Mouse (Mus musculus): ENCODE measurements around the gene Oxsr1. TPM values are rescaled to one million over a fixed set of nuclear protein-coding genes. Genes with fewer than 3 reads are reported as not detected.
A peak's percentile ranks its signal among the peaks of the same experiment; 100 is the strongest.
"Not testable (repeated sequence)": the region's sequence is repeated elsewhere in the genome, so short reads cannot be mapped to it uniquely, and the experiment has no call there.

The Oxsr1 gene
- total RNA-seq, 2 experiments from 2014 or later: 30.2 to 31.7 TPM

DNA sequence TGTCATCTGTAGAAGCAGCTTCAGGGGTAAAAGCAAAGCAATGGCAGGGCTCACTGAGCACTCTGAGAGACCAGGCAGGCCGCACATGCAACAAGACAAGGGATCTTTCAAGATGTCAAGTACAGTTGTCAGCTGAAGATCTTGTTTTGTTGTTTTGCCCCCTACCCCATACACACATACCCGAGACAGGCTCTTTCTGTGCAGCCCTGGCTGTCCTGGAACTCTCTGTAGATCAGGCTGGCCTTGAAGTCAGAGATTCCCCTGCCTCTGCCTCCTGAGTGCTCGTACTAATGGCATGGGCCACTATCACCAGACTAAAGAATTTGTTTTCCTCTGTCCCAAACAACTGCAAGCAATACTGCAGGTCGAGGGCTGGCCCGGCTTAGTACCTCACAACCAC is 44.2 kb downstream of the Oxsr1 start:
- DNase-seq (ENCODE audit: low spot score in 2 of 2): no peak

DNA sequence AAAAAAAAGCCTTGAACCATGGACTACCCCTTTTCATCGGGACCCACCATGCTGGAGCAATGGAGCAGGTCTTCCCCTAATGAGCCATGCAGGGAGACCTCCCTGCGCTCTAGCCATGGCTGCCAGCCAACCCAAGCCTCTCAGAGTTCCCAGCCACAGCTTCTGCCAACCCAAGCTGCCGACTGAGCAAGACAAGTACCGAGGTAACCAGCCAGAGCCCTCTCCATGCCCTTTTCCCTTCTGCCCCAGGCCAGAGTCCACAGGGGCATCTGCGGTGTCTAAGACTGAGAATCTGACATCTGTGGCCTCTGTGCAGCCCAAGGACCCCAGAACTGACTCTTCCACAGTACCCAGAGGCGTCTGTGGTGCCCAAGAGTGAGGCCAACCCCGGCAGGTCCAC is 45.9 kb downstream of the Oxsr1 start:
- peak; percentile 9 to 25 for DNase-seq (ENCODE audit: low spot score in 2 of 2)

DNA sequence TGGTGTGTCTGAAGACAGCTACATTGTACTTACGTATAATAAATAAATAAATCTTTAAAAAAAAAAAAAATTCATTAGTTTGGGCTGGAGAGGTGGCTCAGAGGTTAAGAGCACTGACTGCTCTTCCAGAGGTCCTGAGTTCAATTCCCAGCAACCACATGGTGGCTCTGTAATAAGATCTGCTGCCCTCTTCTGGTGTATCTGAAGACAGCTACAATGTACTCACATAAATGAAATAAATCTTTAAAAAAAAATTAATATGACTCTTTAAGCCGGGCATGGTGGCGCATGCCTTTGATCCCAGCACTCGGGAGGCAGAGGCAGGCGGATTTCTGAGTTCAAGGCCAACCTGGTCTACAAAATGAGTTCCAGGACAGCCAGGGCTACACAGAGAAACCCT is 47.4 kb downstream of the Oxsr1 start:
- not testable (repeated sequence) for DNase-seq (ENCODE audit: low spot score in 2 of 2)

GRCm38 (mm10) chr9:119271496-119271895 is 50.7 kb downstream of the Oxsr1 start:
- DNase-seq (ENCODE audit: low spot score in 2 of 2): no peak

DNA sequence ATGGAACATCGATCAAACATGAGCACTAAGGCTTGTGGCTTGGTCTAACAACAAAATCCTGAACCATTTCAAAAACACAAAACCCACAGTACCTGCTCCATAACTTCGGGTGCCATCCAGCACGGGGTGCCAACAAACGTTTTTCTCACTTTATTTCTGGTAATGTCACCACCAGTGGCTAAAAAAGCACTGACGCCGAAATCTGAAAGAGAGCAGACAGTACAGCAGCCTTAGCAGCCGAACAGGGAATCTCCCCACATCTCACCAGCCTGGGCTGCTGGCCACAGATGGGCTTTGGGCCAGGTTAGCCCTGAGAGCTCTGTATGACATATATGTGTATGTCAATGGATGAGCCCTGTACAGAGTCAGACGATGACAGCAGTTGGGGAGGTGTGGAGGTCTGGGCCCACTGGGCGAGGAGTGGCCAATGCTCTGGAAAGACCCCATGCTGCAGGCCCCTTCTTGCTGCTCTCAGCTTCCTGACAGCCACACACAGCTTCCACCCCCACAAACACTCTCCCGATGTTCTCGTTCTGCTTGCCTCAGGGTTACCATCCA is 53.6 kb downstream of the Oxsr1 start:
- no peak for DNase-seq (ENCODE audit: low spot score in 2 of 2)

DNA sequence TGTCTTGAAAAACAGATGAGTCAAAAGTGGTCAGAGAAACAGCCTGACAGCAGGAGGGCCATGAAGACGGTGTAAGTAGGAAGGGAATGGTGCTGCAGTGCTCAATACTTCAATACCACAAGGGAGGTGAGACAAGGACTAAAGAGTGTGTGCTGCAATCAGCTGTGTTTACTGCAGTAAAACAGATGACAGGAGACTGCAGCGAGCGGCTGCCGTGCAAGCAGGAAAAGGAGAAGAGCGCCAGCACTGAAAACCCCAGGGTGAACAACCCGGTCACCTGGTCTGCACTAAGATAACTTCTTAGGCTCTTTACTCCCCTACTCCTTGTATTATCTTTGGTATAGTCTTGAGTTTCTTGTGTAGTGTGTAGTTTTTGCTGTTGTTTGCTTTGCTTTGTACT is 54.1 kb downstream of the Oxsr1 start:
- DNase-seq (ENCODE audit: low spot score in 2 of 2): no peak

DNA sequence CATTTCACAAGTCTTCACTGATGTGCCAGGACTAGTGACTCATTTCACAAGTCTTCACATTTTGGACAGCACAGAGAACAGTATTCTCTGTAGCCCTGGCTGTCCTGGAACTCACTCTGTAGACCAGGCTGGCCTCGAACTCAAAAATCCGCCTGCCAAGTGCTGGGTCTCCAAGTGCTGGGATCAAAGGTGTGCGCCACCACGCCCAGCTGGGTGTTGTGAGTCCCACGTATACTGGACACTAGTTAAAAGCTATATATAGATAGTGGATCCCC is 56.2 kb downstream of the Oxsr1 start:
- DNase-seq (ENCODE audit: low spot score in 2 of 2): not testable (repeated sequence)

DNA sequence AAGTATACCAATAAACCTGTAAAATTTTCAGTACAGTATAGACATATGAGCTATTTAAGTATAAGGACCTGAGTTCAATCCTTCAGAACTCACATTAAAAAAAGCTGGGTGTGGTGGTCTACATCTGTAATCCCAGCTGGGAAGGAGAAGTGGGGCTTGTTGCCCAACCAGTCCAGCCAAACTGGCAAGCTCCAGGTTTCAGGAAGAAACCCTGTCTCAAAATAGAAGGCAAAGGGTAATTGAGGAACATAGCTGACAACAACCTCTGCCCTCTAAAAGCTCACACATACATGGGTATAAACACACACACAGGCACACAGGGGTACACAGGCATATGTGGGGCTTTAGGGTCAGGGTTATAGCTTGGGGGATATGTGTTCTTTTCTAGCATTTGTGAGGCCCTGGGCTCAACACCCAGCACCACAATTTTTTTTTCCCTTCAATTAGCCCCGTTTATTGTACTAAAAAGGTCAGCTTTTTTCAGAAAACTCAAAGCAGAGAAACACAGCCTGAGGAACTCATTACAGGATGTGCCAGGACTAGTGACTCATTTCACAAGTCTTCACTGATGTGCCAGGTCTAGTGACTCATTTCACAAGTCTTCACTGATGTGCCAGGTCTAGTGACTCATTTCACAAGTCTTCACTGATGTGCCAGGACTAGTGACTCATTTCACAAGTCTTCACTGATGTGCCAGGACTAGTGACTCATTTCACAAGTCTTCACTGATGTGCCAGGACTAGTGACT is 56.7 kb downstream of the Oxsr1 start:
- DNase-seq (ENCODE audit: low spot score in 2 of 2): not testable (repeated sequence)

- DNase-seq (ENCODE audit: low spot score in 2 of 2): no peak
Measured at GRCm38 (mm10) chr9:119263067-119263466, 59.2 kb downstream of the Oxsr1 start.

- no peak for DNase-seq (ENCODE audit: low spot score in 2 of 2)
Measured at GRCm38 (mm10) chr9:119260825-119261224, 61.4 kb downstream of the Oxsr1 start.

DNA sequence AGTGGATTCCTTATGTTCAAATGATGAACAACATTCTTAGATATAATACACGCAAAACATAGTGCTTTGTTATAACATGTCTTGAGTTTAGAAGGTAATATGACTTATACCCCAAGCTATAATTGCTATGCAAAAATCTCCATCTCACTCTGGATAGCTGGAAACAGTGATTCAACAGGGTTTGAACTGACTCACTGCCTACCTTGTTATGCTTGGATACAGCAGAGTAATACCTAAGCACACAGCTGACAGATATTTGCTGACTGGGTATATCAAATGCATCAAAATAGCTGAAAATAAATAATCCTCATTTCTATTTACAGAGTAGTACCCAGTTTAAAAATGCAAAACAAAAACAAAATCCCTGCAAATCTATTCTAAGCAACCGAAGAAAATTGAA is 63.4 kb downstream of the Oxsr1 start:
- DNase-seq (ENCODE audit: low spot score in 2 of 2): no peak

GRCm38 (mm10) chr9:119258128-119258527 is 64.1 kb downstream of the Oxsr1 start:
- no peak for DNase-seq (ENCODE audit: low spot score in 2 of 2)

- DNase-seq (ENCODE audit: low spot score in 2 of 2): no peak
Measured at GRCm38 (mm10) chr9:119256161-119256560, 66.1 kb downstream of the Oxsr1 start.

DNA sequence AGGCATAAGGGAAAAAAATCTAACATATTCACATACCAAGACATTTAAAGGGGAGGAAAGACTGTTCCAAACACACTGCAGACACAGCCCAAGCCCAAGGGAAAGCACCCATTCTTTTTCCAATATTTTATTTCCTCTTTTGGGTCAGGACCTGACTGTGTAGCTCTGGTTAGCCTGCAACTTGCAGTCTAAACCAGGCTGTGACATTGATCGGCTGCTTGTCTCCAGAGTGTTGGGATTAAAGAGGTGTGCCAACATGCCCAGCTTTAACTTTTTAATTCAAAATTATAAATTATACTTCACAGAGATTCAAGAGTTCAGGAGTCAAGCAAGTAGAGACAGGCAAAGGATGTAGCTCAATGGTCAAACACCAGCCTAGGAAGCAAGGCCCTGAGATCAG is 67.1 kb downstream of the Oxsr1 start:
- no peak for DNase-seq (ENCODE audit: low spot score in 2 of 2)

DNA sequence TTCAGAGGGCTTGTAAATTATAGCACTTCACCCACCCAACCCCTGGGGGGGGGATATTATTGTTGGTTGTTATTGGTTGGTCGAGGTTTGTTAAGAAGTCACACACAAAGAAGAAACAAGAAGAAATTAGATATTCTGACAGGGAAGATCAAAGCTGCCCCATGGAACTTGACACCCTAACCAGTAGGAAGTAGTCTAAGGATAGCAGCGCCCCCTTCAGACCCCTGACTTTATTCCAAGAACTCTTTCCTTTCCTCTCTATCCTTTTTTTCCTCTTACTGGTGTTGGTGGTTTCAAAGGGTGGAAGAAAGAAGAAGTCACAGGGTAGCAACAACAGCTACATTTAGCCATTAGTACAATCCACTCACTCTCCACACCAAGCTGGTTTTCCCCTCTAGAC is 68.0 kb downstream of the Oxsr1 start:
- DNase-seq (ENCODE audit: low spot score in 2 of 2): no peak

DNA sequence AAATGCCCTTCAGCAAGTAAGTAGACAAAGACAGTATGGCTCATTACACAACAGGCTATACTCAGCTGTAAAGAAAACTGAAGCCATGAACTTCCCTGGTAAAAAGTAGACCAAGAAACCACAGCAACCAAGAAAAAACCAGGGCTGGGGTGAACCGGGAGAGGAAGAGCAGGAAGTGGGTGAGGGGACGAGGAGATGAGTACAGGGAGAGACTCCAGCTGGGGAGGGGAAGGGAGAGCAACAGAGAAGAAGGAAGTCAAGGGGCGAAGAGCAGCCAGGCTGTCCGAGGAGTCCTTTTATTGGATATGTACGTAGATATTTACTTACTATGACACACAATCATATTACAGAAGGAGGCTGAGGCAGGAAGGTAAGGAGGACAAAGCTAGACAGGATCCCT is 74.2 kb downstream of the Oxsr1 start:
- DNase-seq (ENCODE audit: low spot score in 2 of 2): no peak

DNA sequence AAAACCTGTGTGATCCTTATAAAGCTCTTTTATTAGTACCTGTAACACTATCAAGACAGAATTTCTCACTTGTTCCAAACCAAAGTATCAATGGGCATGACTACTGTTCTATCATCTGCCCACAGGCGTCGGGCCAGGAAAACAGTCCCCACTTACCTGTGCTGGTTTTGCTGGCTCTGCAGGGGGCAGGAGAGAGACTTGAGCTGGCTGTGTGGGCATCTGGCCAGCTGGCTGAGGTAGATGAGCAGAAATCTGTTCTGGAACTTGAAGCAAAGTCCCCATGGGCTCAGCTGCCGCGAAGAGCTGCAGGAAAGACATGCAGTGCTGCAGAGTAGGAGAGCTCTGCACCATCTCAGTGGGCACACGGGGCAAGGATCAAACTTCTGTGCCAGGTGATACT is 75.4 kb downstream of the Oxsr1 start:
- DNase-seq (ENCODE audit: low spot score in 2 of 2): no peak

DNA sequence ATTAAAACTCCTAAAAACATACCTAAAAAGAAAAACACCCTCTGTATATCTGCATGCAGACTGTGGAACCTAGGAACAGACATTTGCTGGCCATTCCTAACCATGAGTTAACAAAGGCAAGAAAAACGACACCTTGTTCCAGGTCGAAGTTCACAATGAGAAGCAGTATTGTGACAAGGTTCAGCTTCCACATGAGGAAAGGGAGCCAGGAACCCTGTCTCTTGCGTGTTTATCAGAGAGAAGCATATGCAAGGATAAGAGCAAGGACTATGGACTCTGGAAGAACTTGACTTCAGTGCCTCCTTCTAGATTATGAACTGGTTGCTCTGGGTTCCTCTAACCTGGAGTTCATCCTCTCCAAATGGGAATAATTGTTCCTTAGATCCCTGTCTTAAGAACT is 78.2 kb downstream of the Oxsr1 start:
- DNase-seq (ENCODE audit: low spot score in 2 of 2): no peak

DNA sequence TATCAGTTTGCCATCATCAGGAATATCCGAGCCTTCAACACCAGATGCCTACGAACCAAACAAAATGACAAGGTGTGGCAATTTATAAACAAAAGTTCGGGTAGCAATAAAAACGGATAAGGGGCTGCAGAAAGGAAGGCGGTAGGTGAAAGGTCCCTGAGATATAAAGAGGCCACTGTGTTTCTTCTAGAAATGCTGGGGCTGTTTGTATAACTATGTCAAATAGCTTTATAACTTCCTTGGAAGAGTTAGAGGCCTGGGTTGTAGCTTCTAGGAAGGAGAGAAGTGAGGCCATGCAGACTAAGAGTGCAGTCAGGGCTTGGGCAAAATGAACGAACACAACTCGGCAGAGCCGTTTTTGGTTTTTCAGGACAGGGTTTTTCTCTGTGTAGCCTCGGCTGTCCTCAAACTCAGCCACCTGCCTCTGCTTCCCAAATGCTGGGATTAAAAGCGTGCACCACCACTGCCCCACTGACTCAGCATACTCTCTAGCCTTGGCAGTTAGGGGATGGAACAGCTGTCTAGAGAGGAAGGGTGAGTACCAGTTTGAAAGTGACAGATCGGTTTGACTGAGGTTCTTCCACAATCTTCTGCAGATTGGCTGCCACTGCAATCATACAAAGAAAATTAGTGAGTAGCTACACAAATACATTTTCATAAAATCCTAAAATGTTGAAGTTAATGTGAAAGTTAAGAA is 80.9 kb downstream of the Oxsr1 start:
- DNase-seq (ENCODE audit: low spot score in 2 of 2): no peak

DNA sequence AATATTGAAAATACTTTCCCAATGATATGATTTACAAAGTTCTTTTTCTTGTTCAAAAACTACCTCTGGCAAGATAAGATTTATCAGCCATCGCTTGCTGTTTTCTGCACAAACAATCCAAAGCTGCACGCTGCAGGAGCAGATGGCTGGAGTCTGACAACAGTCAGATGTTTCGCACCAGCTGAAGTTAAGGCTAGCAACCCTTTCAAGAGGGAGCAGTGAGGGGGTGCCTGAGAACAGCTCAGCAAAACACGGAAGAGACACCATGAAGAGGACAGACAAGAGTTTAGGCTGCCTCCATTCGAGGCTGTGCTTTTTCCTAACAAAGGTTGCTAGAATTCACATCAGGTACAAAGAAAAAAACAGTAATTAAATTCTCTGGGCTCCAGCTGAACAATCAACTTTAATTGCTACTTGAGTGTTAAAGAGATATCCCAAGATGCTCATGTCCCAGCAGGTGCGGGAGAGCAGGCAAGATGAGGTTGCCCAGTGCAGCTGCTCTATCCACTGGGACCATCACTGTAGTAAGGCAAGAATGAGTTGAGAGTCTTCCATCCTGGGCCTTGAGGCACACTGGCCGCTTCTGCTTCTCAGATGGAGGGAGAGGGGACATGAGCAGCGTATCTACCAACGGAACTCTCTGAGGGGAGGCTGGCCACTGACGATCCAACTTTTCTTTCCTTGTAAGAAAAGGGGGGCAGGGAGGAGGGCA is 81.8 kb downstream of the Oxsr1 start:
- peak; percentile 28 to 57 for DNase-seq (ENCODE audit: low spot score in 2 of 2)

DNA sequence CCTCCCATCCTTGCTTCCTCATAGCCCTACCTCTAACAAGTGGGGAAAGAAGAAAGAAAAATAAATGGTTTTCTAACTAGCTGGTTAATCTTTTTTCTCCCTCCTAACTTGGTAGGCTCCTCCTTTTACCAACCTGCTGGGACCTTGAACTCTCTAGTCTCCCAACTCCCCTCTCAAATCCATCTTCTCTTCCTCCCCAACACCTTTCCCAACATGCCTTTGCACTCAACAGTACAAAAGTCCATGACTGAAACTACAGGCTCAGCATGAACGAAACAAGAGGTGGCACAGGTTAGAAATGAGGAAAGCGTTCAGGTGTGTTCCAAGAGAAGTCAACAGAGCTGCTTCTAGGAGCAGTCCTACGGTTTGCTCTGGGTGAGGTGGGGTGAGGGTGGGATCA is 83.0 kb downstream of the Oxsr1 start:
- DNase-seq (ENCODE audit: low spot score in 2 of 2): no peak

DNA sequence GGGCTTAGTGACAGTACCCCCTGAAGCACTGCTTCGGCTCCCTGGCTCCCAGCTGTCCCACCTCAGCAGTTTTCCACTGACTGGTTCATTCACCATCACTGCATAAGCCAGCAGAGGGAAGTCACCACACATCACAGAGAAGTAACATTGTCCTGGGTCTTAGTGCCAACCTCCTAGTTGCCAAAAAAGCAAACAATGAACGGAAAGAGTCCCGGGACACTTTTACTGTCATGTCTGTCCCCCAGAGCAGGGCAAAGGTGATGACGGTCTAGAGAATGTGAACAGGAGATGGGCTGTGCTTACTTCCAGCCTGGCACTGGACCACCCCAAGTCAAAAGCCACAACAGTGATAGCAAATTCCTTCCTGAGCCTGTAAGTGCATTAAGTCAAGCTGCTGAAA is 83.4 kb downstream of the Oxsr1 start:
- no peak for DNase-seq (ENCODE audit: low spot score in 2 of 2)

Measured in layer of hippocampus, adult 18-20 months (tissue).